Mouse (Mus musculus) kidney, adult 2 months (tissue): Measurements from ENCODE around the gene Galp. TPM values are rescaled to one million over a fixed set of nuclear protein-coding genes. Genes with fewer than 3 reads are reported as not detected.

Source experiments
- DNase-seq: peaks from one replicate; pipeline ENCODE4 v3.0.0; 2021
- H3K27ac ChIP-seq: fragments of 200-500 bp; 2 replicates; pipeline ENCODE4 v1.5.1; 2012; ENCODE audit warnings: low read depth, low read length, control low read depth, inconsistent platforms; ENCODE audit not compliant: insufficient read depth
- H3K27me3 ChIP-seq: fragments of 200-500 bp; replicated peaks from 2 replicates; pipeline ENCODE4 v1.6.1; 2012; ENCODE audit warnings: mild to moderate bottlenecking, moderate library complexity, low read length, inconsistent platforms; ENCODE audit not compliant: control insufficient read depth, insufficient read depth
- H3K36me3 ChIP-seq: fragments of 200-500 bp; 2 replicates; pipeline ENCODE4 v1.6.1; 2012; ENCODE audit warnings: mild to moderate bottlenecking, moderate library complexity, low read length, inconsistent platforms; ENCODE audit not compliant: control insufficient read depth, insufficient read depth
- H3K4me1 ChIP-seq: fragments of 200-500 bp; 2 replicates; pipeline ENCODE4 v1.6.1; 2011; ENCODE audit warnings: low read length; ENCODE audit not compliant: control insufficient read depth, insufficient read depth
- H3K4me3 ChIP-seq: fragments of 200-500 bp; 2 replicates; pipeline ENCODE4 v1.5.1; 2011; ENCODE audit warnings: mild to moderate bottlenecking, low read depth, low read length, control low read depth; ENCODE audit not compliant: insufficient read depth
- CTCF ChIP-seq: fragments of 200-500 bp; conservative IDR thresholded peaks from 2 replicates; pipeline ENCODE4 v1.5.1; 2011; ENCODE audit warnings: low read depth, mild to moderate bottlenecking, control low read depth, low read length, moderate library complexity, mixed read lengths; ENCODE audit not compliant: insufficient read depth, insufficient read length
- POLR2A ChIP-seq: fragments of 200-500 bp; IDR thresholded peaks from one replicate; pipeline ENCODE4 v1.6.1; 2011; ENCODE audit warnings: low read depth, low read length, control low read depth
- WGBS: fragments of 180-500 bp; shearing (Covaris S2); methylation state at CpG from one replicate; pipeline ENCODE4 v1.1.7; 2018; 5-methylcytosine and 5-hydroxymethylcytosine counted together
- polyA plus RNA-seq: library from polyadenylated mRNA; depleted of rRNA; stranded (reverse); fragments of >200 nt; gene quantifications from 2 replicates; pipeline ENCODE4 v1.2.3, GENCODE M21; 2012

Gene Galp
- polyA plus RNA-seq, 1 experiment: not detected

- DNase-seq: no peak
- H3K4me1 ChIP-seq: peaks cover 15% of the 10 kb centered on the region
- H3K4me3 ChIP-seq: no peak overlapping the region
- TF ChIP-seq CTCF: no peak
- TF ChIP-seq POLR2A: no peak
- H3K36me3 ChIP-seq: no peaks in the 10 kb centered on the region; the same call in 1 of the 2 replicates
- H3K27ac ChIP-seq: no peak overlapping the region
- H3K27me3 ChIP-seq: no peaks in the 10 kb centered on the region
Measured at GRCm38 (mm10) chr7:6179013-6179412, 17.9 kb upstream of the Galp start.

DNA sequence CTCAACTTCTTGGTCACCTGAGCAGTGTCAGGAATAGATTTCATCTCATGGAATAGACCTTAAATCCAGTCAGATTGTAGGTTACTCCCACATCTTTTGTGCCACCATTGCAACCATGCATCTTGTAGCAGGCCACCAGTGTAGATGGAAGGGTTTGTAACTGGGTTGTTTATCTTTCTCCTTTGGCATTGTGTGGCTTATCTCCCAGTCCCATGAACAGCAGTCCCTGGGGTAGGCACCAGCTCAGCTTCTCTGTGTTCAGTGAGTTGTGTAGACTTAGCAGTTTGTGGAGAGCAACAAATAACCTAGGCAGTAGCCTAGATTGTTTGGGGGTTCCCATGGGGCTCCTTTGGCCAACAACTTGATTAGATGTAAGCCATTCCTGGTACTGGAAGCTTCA lies 14.0 kb upstream of the Galp start:
- TF ChIP-seq CTCF (no peak), POLR2A (no peak)
- H3K27ac ChIP-seq: peak overlapping the region; percentile 29; the same call in 1 of the 2 replicates
- H3K27me3 ChIP-seq: no peaks in the 10 kb centered on the region
- DNase-seq: no peak
- no peak overlapping the region for H3K4me3 ChIP-seq
- no peaks in the 10 kb centered on the region for H3K36me3 ChIP-seq
- H3K4me1 ChIP-seq: peaks cover 41% of the 10 kb centered on the region

DNA sequence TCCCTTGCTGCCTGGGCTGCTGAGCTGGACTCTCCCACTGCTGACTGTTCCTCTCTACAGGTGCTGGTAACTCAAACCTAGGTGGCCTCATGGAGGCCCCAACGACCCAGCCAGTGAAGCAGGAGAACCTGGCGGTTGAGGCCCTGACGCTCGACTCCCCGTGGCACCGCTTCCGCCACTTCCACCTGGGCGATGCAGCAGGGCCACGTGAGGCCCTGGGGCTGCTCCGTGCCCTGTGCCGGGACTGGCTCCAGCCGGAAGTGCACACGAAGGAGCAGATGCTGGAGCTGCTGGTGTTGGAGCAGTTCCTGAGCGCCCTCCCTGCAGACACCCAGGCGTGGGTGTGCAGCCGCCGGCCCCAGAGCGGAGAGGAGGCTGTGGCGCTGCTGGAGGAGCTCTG lies 13.1 kb upstream of the Galp start:
- no peak for TF ChIP-seq POLR2A
- no peak for TF ChIP-seq CTCF
- peaks cover 41% of the 10 kb centered on the region for H3K4me1 ChIP-seq
- peaks cover 1% of the 10 kb centered on the region; the same call in 1 of the 2 replicates for H3K36me3 ChIP-seq
- 59% methylated on average over 19 of the region's 19 CpGs for WGBS
- peak overlapping the region; percentile 4; the same call in 1 of the 2 replicates for H3K4me3 ChIP-seq
- peak; percentile 83 for DNase-seq
- peak overlapping the region; percentile 83 for H3K27ac ChIP-seq
- H3K27me3 ChIP-seq: no peaks in the 10 kb centered on the region

DNA sequence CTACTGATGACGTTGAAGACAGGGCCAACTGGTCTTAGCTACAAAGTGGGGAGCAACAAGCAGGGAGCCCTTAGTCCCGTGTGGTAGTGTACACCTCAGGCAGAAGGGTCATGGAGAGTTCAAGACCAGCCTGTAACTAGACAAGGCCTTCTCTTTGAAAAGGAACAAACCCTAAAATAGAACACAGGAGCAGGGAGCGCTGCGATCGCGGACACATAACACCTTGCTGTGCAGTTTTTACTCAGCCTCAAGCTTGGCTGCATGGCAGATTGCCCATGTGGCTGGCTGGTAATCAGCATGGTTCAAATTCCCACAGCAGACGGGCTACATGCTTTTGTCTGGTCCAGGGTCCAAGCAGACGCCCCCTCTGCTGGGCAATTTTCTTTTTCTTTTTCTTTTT lies 12.4 kb upstream of the Galp start:
- peak; percentile 89 for DNase-seq
- no peak overlapping the region for H3K4me3 ChIP-seq
- H3K4me1 ChIP-seq: peaks cover 41% of the 10 kb centered on the region
- peaks cover 1% of the 10 kb centered on the region; the same call in 1 of the 2 replicates for H3K36me3 ChIP-seq
- 44% methylated on average over 8 of the region's 8 CpGs for WGBS
- H3K27ac ChIP-seq: peak overlapping the region; percentile 83
- TF ChIP-seq CTCF (no peak), POLR2A (no peak)
- no peaks in the 10 kb centered on the region for H3K27me3 ChIP-seq

DNA sequence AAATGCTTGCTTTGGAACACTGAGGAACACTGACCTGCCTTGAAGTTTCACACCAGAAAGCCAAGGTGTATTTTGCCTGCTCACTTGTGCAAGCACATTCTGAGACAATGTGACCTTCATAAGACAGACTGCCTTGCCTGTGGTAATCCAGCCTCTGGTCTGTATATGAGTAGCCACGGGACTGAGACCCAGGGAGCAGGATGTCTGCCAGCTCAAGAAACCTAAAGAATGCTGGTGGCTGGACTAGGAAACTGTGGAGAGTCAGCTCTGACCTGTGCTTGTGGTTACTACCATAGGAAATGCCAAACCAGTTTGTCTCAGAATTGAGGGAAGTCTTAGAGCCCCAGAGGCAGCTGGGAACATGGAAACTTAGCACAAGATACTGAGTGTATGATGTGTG lies 11.5 kb upstream of the Galp start:
- 24% methylated on average over 1 of the region's 1 CpGs for WGBS
- Histone ChIP-seq H3K27ac (peak overlapping the region; percentile 51), H3K4me1 (peaks cover 41% of the 10 kb centered on the region), H3K4me3 (no peak overlapping the region), H3K36me3 (peaks cover 1% of the 10 kb centered on the region; the same call in 1 of the 2 replicates), H3K27me3 (no peaks in the 10 kb centered on the region)
- DNase-seq: no peak
- no peak for TF ChIP-seq POLR2A
- no peak for TF ChIP-seq CTCF

DNA sequence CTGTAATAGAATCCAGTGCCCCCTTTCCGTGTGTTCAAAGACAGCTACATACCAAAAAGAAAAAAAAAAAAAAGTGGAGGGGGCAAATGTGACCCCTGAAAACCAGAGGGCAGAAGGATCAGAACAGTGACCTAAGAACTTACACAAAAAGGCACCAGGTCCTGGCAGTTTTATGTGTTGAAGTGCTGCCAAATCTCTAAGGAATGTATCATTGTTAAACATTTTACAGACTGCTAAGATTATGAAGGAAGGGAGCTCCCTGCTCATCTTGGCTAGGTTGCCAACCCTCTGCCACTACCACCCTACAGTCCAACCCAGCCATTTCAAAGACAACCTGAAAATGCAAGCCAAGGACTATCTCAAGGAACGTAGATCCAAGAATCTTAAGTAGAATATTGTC lies 10.7 kb upstream of the Galp start:
- Histone ChIP-seq H3K4me1 (peaks cover 37% of the 10 kb centered on the region), H3K27ac (peak overlapping the region; percentile 51), H3K4me3 (no peak overlapping the region), H3K27me3 (no peaks in the 10 kb centered on the region), H3K36me3 (peaks cover 1% of the 10 kb centered on the region; the same call in 1 of the 2 replicates)
- peak; percentile 79 for DNase-seq
- TF ChIP-seq CTCF: no peak
- no peak for TF ChIP-seq POLR2A
- 60% methylated on average over 2 of the region's 2 CpGs for WGBS

- TF ChIP-seq POLR2A (no peak), CTCF (no peak; the same call in 1 of the 2 replicates)
- no peaks in the 10 kb centered on the region for H3K27me3 ChIP-seq
- H3K27ac ChIP-seq: peak overlapping the region; percentile 45
- no peak overlapping the region for H3K4me3 ChIP-seq
- peak; percentile 67 for DNase-seq
- peaks cover 37% of the 10 kb centered on the region for H3K4me1 ChIP-seq
- peaks cover 1% of the 10 kb centered on the region; the same call in 1 of the 2 replicates for H3K36me3 ChIP-seq
- 26% methylated on average over 2 of the region's 2 CpGs for WGBS
Measured at GRCm38 (mm10) chr7:6186756-6187155, 10.1 kb upstream of the Galp start.
